Mouse (Mus musculus): ENCODE data around the gene Dolk. TPM values are rescaled to one million over a fixed set of nuclear protein-coding genes. Genes with fewer than 3 reads are reported as not detected.

Gene Dolk
- polyA plus RNA-seq, 1 experiment, result 11.5 TPM

- Histone ChIP-seq H3K4me1 (ENCODE audit: control insufficient read depth, insufficient read depth, low read length) (peaks cover 49% of the 10 kb centered on the region), H3K27ac (ENCODE audit: insufficient read depth, low read depth, low read length) (no peak overlapping the region)
Observed at GRCm38 (mm10) chr2:30261921-30262839, 24.0 kb downstream of the Dolk start.

GRCm38 (mm10) chr2:30261064-30261736 lies 24.9 kb downstream of the Dolk start:
- Histone ChIP-seq H3K4me1 (ENCODE audit: control insufficient read depth, insufficient read depth, low read length) (peaks cover 39% of the 10 kb centered on the region), H3K4me3 (ENCODE audit: insufficient read depth, low read length) (no peak overlapping the region), H3K27ac (ENCODE audit: insufficient read depth, low read depth, low read length) (no peak overlapping the region)
- TF ChIP-seq POLR2A (IDR thresholded peaks at IDR 0.05; ENCODE audit: borderline replicate concordance, low read depth, low read length) (no peak), CTCF (IDR thresholded peaks at IDR 0.05; ENCODE audit: low read depth, low read length) (no peak)

More at GRCm38 (mm10) chr2:30261921-30262839, 24.0 kb downstream of the Dolk start:
- H3K4me3 ChIP-seq (ENCODE audit: insufficient read depth, low read length), result no peak overlapping the region
- no peak for TF ChIP-seq POLR2A (IDR thresholded peaks at IDR 0.05; ENCODE audit: borderline replicate concordance, low read depth, low read length)
- no peak for TF ChIP-seq CTCF (IDR thresholded peaks at IDR 0.05; ENCODE audit: low read depth, low read length)

- Histone ChIP-seq H3K27ac (ENCODE audit: insufficient read depth, low read depth, low read length) (no peak overlapping the region), H3K4me3 (ENCODE audit: insufficient read depth, low read length) (no peak overlapping the region), H3K4me1 (ENCODE audit: control insufficient read depth, insufficient read depth, low read length) (peaks cover 26% of the 10 kb centered on the region)
- TF ChIP-seq CTCF (IDR thresholded peaks at IDR 0.05; ENCODE audit: low read depth, low read length), result no peak
- TF ChIP-seq POLR2A (IDR thresholded peaks at IDR 0.05; ENCODE audit: borderline replicate concordance, low read depth, low read length), result no peak
Observed at GRCm38 (mm10) chr2:30259131-30260064, 26.7 kb downstream of the Dolk start.

DNA sequence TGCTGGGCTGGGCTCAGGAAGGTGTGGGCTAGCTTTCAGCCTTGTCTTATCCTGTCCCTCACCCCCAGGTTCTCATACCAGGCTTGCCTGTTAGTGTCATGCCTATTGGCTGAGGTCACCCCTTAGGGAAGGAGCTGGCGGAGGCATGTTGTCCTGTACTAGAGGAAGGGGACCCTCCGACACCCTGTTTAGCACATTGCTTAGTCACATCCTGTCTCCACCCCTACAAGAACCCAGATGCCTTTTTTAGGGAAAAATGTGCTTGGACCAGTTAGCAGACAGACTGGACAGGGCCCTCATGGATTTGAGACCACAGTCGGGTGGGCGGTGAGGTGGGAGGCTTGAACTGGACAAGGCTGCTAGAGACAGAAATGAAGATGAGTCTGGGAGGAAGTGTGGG lies 27.5 kb downstream of the Dolk start:
- Histone ChIP-seq H3K4me3 (ENCODE audit: insufficient read depth, low read length) (no peak overlapping the region), H3K4me1 (ENCODE audit: control insufficient read depth, insufficient read depth, low read length) (peaks cover 26% of the 10 kb centered on the region), H3K27ac (ENCODE audit: insufficient read depth, low read depth, low read length) (no peak overlapping the region)
- TF ChIP-seq POLR2A (IDR thresholded peaks at IDR 0.05; ENCODE audit: borderline replicate concordance, low read depth, low read length) (no peak), CTCF (IDR thresholded peaks at IDR 0.05; ENCODE audit: low read depth, low read length) (no peak)

GRCm38 (mm10) chr2:30257699-30258460 lies 28.3 kb downstream of the Dolk start:
- H3K4me3 ChIP-seq (ENCODE audit: insufficient read depth, low read length), result no peak overlapping the region
- TF ChIP-seq POLR2A (IDR thresholded peaks at IDR 0.05; ENCODE audit: borderline replicate concordance, low read depth, low read length), result no peak
- TF ChIP-seq CTCF (IDR thresholded peaks at IDR 0.05; ENCODE audit: low read depth, low read length), result no peak
- peaks cover 26% of the 10 kb centered on the region for H3K4me1 ChIP-seq (ENCODE audit: control insufficient read depth, insufficient read depth, low read length)
- H3K27ac ChIP-seq (ENCODE audit: insufficient read depth, low read depth, low read length), result no peak overlapping the region

GRCm38 (mm10) chr2:30256616-30257350 lies 29.4 kb downstream of the Dolk start:
- no peak overlapping the region for H3K4me3 ChIP-seq (ENCODE audit: insufficient read depth, low read length)

DNA sequence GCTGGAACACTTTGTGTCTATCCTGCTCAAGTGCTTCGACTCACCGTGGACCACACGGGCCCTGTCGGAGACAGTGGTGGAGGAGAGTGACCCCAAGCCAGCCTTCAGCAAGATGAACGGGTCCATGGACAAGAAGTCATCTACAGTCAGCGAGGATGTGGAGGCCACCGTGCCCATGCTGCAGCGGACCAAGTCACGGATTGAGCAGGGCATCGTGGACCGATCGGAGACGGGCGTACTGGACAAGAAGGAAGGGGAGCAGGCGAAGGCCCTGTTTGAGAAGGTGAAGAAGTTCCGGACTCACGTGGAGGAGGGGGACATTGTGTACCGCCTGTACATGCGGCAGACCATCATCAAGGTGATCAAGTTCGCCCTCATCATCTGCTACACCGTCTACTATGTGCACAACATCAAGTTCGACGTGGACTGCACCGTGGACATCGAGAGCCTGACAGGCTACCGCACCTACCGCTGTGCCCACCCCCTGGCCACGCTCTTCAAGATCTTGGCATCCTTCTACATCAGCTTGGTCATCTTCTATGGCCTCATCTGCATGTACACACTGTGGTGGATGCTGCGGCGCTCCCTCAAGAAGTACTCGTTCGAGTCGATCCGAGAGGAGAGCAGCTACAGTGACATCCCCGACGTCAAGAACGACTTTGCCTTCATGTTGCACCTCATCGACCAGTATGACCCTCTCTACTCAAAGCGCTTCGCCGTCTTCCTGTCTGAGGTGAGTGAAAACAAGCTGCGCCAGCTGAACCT lies 30.3 kb downstream of the Dolk start:
- Histone ChIP-seq H3K27ac (ENCODE audit: insufficient read depth, low read depth, low read length) (no peak overlapping the region), H3K4me3 (ENCODE audit: insufficient read depth, low read length) (no peak overlapping the region), H3K4me1 (ENCODE audit: control insufficient read depth, insufficient read depth, low read length) (peaks cover 32% of the 10 kb centered on the region)
- TF ChIP-seq CTCF (IDR thresholded peaks at IDR 0.05; ENCODE audit: low read depth, low read length) (no peak), POLR2A (IDR thresholded peaks at IDR 0.05; ENCODE audit: borderline replicate concordance, low read depth, low read length) (no peak)

More at GRCm38 (mm10) chr2:30256616-30257350, 29.4 kb downstream of the Dolk start:
- TF ChIP-seq POLR2A (IDR thresholded peaks at IDR 0.05; ENCODE audit: borderline replicate concordance, low read depth, low read length), result no peak
- TF ChIP-seq CTCF (IDR thresholded peaks at IDR 0.05; ENCODE audit: low read depth, low read length), result no peak
- H3K27ac ChIP-seq (ENCODE audit: insufficient read depth, low read depth, low read length), result no peak overlapping the region
- peaks cover 26% of the 10 kb centered on the region for H3K4me1 ChIP-seq (ENCODE audit: control insufficient read depth, insufficient read depth, low read length)

DNA sequence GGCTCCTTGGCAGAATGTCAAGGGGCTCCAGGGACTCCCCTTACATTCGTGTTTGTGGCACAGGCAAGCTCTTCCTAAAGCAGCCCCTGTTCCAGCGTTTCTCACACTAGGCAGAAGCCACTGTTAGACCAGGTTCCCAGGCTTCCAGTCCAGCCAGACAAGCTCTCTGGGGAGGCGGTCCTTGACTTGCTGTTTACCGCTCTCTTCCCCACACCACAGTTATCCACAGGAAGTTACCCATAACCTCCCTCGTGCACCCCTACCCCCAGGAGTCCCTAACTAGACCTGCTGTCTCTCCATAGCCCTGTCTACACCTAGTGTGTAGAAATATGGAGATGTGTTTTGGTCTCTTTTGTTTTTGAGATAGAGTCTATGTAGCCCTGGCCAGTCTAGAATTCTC lies 32.3 kb downstream of the Dolk start:
- no peak overlapping the region for H3K4me3 ChIP-seq (ENCODE audit: insufficient read depth, low read length)
- no peak overlapping the region for H3K27ac ChIP-seq (ENCODE audit: insufficient read depth, low read depth, low read length)
- H3K4me1 ChIP-seq (ENCODE audit: control insufficient read depth, insufficient read depth, low read length), result peaks cover 19% of the 10 kb centered on the region
- TF ChIP-seq CTCF (IDR thresholded peaks at IDR 0.05; ENCODE audit: low read depth, low read length) (no peak), POLR2A (IDR thresholded peaks at IDR 0.05; ENCODE audit: borderline replicate concordance, low read depth, low read length) (no peak)

Data from bone marrow macrophage, adult 2 months (primary cell).